Mouse (Mus musculus) liver, adult 10 weeks (tissue): ENCODE measurements around the gene Dhx58. TPM values are rescaled to one million over a fixed set of nuclear protein-coding genes. Genes with fewer than 3 reads are reported as not detected.

Source experiments
- polyA plus RNA-seq: library from polyadenylated mRNA; stranded (reverse); fragments of 350-450 nt; fragmentation: Illumina TruSeq; extraction: RNeasy Lipid Tissue Mini Kit (QIAGEN cat#74804); gene quantifications from one replicate; pipeline ENCODE4 v1.2.3, GENCODE M21; 2014; ENCODE audit warnings: low read depth, low replicate concordance

The Dhx58 gene
- 4.0 TPM for polyA plus RNA-seq

DNA sequence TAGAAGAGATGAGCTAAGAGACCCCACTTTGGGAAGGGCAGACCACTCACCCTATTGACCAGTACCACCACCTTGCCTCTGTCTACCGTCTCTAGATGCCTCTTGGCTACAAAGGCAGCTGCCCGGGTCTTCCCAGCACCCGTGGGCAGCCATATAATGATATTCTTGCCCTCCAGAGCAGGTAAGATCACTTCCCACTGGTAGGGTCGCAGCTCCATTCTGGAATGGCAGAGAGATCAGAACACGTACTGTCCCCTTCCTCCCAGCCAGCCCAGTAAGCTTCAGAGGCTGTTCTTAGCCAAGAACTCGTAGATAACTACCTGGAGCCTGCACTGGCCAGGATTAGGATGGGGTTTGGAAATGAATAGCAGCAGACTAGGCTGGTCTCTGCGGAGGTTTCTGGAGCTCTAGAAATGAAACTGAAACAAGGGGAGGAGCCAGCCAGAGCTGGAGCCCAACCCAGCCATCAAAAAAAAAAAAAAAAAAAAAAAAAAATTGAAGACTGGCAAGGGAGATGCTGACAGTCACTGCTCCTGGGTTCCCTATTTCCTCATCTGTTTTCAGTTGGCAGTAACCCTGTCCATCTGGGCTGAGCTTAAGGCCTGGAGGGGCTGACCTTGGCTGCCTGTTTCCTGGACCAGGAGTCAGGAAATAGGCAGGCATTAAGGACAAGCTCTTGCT lies at the start of gene Dhx58:
Dhx58 (minus strand) TSS at position 421 of the 681 bp plus-strand sequence.

DNA sequence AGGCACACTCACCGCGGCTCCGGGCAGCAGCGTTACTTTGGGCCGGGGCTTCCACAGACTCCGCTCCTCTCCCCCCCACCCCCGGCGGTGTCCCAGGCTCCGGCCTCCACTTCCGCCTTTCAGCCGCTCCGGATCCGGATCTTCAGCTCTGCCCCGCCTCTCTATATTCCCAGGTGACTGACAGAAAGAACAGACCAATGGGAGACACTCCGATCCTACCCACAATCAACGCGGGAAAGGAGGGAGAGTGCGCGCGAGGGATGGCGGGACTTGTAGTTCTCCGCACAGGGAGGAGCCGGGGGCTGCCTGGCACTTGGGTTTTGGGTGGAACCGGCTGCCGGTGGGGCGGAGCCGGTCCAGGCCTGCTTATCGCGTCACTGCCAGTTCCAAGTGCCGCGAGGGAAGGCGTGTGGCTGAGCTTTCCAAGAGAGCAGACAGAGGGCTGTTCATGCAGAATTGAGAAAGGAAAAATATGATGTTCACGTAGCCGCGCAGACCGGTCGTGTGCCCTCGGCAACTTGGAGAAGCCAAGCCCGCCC lies 34.1 kb upstream of the Dhx58 start, which contains the start of gene Rab5c:
Rab5c (minus strand) TSS at position 150 of the 539 bp plus-strand sequence.

DNA sequence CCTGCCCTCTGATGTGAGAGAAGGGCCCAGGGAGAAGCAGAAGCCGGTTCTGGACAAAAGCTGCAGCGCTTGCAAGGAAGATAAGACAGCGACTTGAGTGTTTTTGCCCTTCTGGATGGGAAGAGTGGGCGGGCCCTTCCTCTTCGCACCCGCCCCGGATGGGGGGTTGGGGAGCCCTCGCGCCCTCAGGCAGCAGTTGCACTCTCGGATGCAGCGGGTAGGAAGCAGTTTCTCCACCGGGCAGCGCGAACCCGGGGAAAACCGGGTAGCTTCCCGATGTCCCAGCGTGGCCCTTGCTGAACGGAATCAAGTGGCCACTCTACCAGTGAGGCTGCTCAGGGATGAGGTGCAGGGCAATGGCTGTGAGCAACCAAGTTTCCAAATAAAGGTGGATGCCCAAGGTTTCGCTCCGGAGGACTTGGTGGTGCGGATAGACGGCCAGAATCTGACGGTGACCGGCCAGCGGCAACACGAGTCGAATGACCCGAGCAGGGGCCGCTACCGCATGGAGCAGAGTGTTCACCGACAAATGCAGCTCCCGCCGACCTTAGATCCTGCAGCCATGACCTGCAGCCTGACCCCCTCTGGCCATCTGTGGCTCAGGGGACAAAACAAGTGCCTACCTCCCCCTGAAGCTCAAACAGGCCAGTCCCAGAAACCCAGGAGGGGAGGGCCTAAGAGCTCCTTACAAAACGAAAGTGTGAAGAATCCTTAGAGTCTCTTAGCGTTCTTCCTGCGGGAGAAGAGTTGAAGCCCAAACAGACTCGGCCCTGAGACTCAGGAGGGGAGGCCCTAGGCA lies 9.9 kb upstream of the Dhx58 start, which contains the start of gene Hspb9:
Hspb9 (plus strand) TSS at position 116 of the 799 bp plus-strand sequence.

DNA sequence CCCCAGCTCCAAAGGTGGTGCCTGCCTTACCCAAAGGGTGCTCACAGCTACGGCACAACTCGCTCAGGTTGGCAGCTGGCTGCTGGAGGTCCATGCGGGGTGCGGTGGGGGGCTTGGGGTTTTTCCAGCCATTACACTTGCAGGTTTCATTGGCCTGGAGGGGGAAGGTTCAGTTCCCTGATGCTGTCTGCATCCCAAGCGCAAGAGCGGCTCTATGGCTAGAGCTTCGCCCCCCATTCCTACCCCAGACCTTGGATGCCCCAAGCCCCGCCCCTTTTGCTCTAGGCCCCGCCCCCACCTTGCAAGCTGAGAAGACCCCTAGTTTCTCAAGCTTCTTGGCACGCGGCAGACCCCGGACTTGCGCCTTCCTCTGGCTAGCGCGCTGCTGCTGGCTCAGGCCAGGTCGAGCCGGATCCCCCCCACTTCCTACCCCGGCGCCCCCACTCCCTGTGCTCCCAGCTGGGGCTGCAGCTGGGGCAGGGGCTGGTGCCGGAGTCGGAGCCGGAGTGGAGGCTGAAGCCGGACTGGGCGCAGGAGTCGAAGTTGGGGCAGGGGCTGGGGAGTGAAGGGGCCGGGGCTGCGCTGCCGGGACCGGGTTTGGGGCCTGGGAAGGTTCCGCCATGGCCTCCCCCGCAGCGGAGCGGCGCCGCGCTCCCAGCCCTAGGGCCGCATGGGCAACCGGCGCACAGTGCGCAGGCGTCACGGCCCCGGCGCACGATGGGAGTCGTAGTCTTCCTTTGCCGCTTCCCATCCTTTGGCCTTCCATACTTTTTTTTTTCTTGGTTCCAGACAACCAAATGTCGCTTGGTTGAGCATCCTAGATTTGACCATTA lies 7.9 kb upstream of the Dhx58 start, which contains the start of gene Kat2a:
Kat2a (minus strand) TSS at position 683 of the 833 bp plus-strand sequence.

GRCm38 (mm10) chr11:100692164-100692616 lies 11.9 kb downstream of the Dhx58 start, which contains the start of gene Zfp385c:
Gene Zfp385c (minus strand): TSS chr11:100692455.

Other genes with a start within 250 kb of the Dhx58 start
- 1.7 TPM for gene Klhl11, start 231.5 kb downstream of the Dhx58 start, polyA plus RNA-seq
- gene Acly, start 176.3 kb downstream of the Dhx58 start, polyA plus RNA-seq = 70.6 TPM
- not detected for gene Ttc25, start 158.7 kb downstream of the Dhx58 start, polyA plus RNA-seq
- 3.5 TPM for gene Cnp, start 129.4 kb downstream of the Dhx58 start, polyA plus RNA-seq
- gene Nkiras2, start 85.0 kb downstream of the Dhx58 start, polyA plus RNA-seq = 2.1 TPM
- gene Dnajc7, start 84.1 kb downstream of the Dhx58 start, polyA plus RNA-seq = 75.5 TPM
- not detected for gene Zfp385c, start 11.8 kb downstream of the Dhx58 start, polyA plus RNA-seq
- gene Kat2a, start 8.2 kb upstream of the Dhx58 start, polyA plus RNA-seq = 1.1 TPM
- not detected for gene Hspb9, start 9.6 kb upstream of the Dhx58 start, polyA plus RNA-seq
- gene Rab5c, start 33.9 kb upstream of the Dhx58 start, polyA plus RNA-seq = 26.6 TPM
- gene Kcnh4, start 55.7 kb upstream of the Dhx58 start, polyA plus RNA-seq = not detected
- not detected for gene Hcrt, start 58.7 kb upstream of the Dhx58 start, polyA plus RNA-seq
- gene Ghdc, start 66.7 kb upstream of the Dhx58 start, polyA plus RNA-seq = 2.0 TPM
- 12.6 TPM for gene Stat5b, start 146.5 kb upstream of the Dhx58 start, polyA plus RNA-seq
- 3.6 TPM for gene Stat5a, start 155.1 kb upstream of the Dhx58 start, polyA plus RNA-seq
- 25.1 TPM for gene Stat3, start 235.3 kb upstream of the Dhx58 start, polyA plus RNA-seq